Mouse (Mus musculus) right cerebral cortex, adult 2 months (tissue): ENCODE measurements around the gene Tesk1.
"Not testable (repeated sequence)": the region's sequence is repeated elsewhere in the genome, so short reads cannot be mapped to it uniquely, and the experiment has no call there.

Experiments
- DNase-seq, 2 experiments: peaks; one replicate each; pipeline ENCODE4 v3.0.0; 2021 to 2022; ENCODE audit warnings: low spot score in 2 of 2

The Tesk1 gene

GRCm38 (mm10) chr4:43454041-43454836 lies 12.5 kb downstream of the Tesk1 start, which contains the start of gene Cd72:
TSS of gene Cd72 (minus strand) at chr4:43454628.
- no peak for DNase-seq

- no peak for DNase-seq
Observed at GRCm38 (mm10) chr4:43456470-43456869, 14.7 kb downstream of the Tesk1 start.

GRCm38 (mm10) chr4:43457124-43457523 lies 15.4 kb downstream of the Tesk1 start:
- no peak for DNase-seq

- DNase-seq, result no peak
Observed at GRCm38 (mm10) chr4:43463102-43463501, 21.4 kb downstream of the Tesk1 start.

GRCm38 (mm10) chr4:43465935-43466334 lies 24.2 kb downstream of the Tesk1 start:
- no peak for DNase-seq

GRCm38 (mm10) chr4:43466872-43467271 lies 25.1 kb downstream of the Tesk1 start:
- no peak for DNase-seq

GRCm38 (mm10) chr4:43470301-43470700 lies 28.6 kb downstream of the Tesk1 start:
- no peak for DNase-seq

- DNase-seq, result no peak
Observed at GRCm38 (mm10) chr4:43473636-43474035, 31.9 kb downstream of the Tesk1 start.

- no peak for DNase-seq
Observed at GRCm38 (mm10) chr4:43476604-43477003, 34.9 kb downstream of the Tesk1 start.

GRCm38 (mm10) chr4:43477857-43478533 lies 36.3 kb downstream of the Tesk1 start:
- peak; percentile 85 to 88 for DNase-seq

GRCm38 (mm10) chr4:43478534-43478858 lies 36.8 kb downstream of the Tesk1 start:
- no peak for DNase-seq

GRCm38 (mm10) chr4:43478906-43479832 lies 37.4 kb downstream of the Tesk1 start:
- peak; percentile 36 to 56 for DNase-seq

GRCm38 (mm10) chr4:43480985-43481384 lies 39.2 kb downstream of the Tesk1 start:
- no peak for DNase-seq

- no peak for DNase-seq
Observed at GRCm38 (mm10) chr4:43481894-43482456, 40.2 kb downstream of the Tesk1 start.

GRCm38 (mm10) chr4:43482591-43482990 lies 40.9 kb downstream of the Tesk1 start:
- DNase-seq, result no peak

- DNase-seq, result no peak
Observed at GRCm38 (mm10) chr4:43483535-43484091, 41.9 kb downstream of the Tesk1 start, which contains the start of gene Sit1. TSS of gene Sit1 (minus strand) at chr4:43483734.

GRCm38 (mm10) chr4:43485666-43486065 lies 43.9 kb downstream of the Tesk1 start:
- not testable (repeated sequence) for DNase-seq

GRCm38 (mm10) chr4:43489611-43490010 lies 47.9 kb downstream of the Tesk1 start:
- DNase-seq, result no peak

GRCm38 (mm10) chr4:43490801-43491200 lies 49.1 kb downstream of the Tesk1 start:
- no peak for DNase-seq

GRCm38 (mm10) chr4:43492101-43492820 lies 50.5 kb downstream of the Tesk1 start:
- DNase-seq, result no peak

GRCm38 (mm10) chr4:43492821-43493185 lies 51.1 kb downstream of the Tesk1 start, which contains the start of gene Ccdc107:
TSS of gene Ccdc107 (plus strand) at chr4:43492900.
- DNase-seq, result peak; percentile 90 to 94
